Mouse (Mus musculus) CD8-positive naive resting alpha-beta T cell, adult 2 months (primary cell): ENCODE data around the gene Pomgnt1.

Source experiments
- DNase-seq, 2 experiments: peaks; one replicate each; pipeline ENCODE4 v3.0.0; 2022; ENCODE audit warnings: low read depth in 2 of 2, low spot score in 2 of 2

The Pomgnt1 gene

DNA sequence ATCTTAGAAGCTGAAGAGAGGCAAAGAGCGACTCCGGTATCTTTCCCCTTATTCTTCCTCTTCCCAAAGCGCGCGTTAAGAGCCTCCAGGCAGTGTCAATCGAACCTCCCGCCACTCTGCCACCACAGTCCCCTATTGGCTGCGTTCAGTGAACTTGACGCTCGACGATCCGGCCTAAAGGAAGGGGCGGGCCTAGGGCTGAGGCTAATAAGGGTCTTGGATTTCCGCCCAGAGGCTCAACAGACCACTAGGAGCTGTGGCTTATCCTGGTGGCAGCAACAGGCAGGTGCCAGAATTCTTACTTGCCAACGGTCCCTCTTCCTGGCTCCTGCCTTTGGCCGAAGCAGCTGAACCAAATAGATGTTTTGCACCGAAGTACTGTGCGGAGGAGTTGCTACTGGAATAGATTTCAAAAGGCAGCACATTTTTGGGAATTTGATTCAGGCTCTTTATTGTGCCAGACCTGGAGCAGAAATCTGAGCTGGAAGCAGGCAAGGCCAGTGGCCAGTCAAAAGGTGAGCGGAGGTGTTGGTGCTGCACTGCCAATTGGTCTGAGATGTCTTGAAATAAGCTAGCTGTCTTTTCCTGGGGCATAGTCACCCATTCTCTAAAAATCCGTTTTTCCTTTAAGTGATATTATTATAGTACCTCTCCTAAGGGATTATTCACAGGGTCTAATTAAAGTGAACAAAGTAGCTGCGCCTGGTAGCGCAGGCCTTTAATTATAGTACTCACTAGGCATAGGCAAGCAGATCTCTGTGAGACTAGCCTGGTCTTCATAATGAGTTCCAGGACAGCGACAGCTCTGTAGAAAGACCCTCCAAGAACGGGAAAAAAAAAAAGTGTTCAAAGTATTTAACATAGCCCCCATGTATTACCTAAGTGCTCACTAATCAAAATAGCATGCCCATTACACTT lies at the start of gene Pomgnt1, which contains the start of gene Rad54l:
TSS of gene Pomgnt1 (plus strand) at position 239 of the 918 bp plus-strand sequence.
TSS of gene Rad54l (minus strand) at position 89 of the 918 bp plus-strand sequence.
- DNase-seq: peak; percentile 24 to 50

DNA sequence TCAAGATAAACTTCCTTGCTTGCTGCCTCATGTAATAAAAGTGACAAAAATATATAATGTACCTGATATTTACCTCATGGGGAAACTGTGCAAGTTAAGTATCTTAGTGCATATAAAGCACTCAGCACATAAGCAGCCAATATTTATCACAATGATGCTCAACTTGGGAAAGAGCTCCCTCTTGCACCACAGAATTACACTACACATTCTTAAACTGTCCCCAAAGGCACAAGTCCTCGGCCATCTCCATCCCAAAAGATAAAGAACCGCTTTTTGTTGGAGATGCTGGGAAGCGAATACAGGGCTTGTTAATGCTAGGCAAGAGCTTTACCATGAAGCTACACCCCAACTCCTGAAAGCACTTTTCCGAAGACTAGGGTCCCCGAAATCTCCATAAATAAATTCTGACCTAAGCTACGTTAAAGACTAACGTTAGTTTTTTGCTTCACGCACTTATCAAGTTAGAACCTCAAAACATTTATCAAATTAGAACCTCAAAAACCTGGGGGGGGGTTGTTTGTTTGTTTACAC lies 49.4 kb upstream of the Pomgnt1 start:
- DNase-seq: no peak

DNA sequence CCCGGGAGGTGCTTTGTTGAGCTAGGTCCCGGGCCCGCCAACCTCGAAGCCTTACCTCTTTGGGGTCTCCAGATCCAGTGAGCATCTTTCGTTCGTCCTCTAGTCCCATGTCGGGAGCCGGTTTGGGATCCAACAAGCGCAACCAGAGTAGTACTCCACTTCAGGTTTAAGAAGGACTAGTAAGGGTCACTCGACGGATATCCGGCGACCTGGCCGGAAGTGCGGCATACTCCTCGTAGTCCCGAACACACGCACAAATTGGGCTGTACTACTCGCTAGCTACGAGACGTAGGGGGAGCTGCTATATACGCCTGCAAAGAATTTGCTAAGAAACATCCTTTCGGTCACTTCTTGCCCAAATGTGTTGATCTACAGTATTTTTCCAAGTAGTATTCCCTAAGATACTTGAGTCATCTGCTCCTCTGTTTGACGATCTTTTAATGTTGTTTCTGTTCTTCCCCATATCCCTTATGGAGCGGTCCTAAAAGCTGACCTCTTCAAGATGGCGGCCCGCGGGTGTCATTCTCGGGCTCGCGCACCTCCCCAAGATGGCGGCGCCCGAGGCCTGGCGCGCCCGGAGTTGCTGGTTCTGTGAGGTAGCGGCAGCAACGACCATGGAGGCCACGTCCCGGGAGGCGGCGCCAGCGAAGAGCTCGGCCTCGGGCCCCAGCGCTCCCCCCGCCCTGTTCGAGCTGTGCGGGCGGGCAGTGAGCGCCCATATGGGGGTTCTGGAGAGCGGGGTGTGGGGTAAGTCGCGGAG lies 48.6 kb upstream of the Pomgnt1 start, which contains the start of the genes Uqcrh and Lrrc41:
TSS of gene Uqcrh (minus strand) at position 211 of the 760 bp plus-strand sequence.
TSS of gene Lrrc41 (plus strand) at position 409 of the 760 bp plus-strand sequence.
- DNase-seq: peak; percentile 92 to 95

DNA sequence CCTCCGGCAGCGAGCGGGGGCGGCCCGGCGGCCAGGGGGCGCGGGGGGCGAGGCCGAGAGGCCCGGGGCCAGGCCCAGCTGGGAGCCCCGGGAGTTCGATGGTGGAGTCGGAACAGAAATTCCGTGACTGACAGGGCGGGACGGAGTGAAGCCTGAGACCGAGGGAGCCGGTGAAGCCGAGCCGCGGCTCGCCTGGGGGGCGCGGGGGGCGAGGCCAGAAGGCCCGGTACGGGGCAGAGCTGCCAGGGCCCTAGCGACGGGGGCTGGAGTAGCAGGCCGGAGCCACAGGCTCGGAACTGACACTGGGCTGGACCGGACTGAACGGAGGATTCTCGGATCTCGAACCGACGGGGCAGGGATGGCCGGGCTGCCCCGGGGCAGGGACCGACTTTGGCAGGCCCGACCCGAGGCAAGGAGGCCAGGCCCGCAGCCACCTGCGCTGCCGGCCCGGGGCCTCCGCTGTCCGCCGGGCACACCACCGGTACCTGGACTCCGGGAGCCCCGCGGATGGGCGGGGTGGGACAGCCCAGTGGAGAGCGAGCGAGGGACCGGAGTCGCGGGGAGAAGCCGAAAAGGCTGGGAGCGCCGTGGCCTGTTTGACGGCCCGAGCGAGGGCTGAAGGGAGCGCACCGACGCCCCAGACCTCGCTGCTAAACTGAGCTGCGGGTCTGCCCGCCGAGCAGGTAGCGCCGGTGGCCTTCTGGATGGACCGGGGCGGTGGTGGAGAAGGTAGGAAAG lies 47.8 kb upstream of the Pomgnt1 start:
- peak; percentile 54 to 56 for DNase-seq

DNA sequence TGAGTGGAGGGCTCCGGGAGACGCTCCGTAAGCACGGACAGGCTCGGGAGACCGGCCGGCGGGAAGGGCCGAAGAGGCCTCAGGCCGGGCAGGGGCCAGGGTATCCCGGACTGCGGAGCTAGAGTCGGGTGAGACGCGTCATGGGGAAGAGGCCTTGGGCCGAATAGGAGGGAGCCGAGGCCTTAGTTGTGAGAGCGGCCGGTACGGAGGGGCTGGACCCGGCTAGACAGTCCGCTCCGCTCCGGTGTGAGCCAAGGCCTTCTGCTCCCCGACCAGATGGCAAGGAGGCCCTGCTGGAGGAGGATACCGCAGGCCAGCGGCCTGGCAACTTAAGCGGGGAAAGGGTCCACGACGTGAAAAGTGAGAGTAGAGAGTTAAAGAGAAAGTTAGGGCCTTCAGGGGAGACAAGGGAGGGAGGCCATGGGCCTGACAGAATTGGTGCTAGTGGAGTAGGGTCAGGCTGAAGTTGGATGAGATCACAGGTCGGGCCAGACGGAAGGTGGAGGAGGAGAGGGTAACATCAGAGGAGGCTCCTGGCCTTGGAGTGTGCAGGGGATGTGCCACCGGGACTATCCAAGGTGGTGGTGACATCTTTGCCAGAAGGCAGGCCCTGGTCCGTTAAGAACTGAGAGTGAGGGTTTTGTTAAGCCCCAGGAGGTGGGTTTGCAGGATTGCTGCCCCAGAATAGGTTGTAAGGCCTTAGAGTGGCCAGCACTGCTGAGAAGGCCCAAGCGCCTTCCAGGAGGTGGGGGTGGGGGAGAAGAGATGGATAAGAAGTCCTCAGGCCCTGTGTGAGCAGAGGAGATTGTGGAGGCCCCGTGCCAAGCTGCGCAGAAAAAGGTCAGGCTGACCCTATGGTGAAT lies 47.0 kb upstream of the Pomgnt1 start:
- DNase-seq: no peak

DNA sequence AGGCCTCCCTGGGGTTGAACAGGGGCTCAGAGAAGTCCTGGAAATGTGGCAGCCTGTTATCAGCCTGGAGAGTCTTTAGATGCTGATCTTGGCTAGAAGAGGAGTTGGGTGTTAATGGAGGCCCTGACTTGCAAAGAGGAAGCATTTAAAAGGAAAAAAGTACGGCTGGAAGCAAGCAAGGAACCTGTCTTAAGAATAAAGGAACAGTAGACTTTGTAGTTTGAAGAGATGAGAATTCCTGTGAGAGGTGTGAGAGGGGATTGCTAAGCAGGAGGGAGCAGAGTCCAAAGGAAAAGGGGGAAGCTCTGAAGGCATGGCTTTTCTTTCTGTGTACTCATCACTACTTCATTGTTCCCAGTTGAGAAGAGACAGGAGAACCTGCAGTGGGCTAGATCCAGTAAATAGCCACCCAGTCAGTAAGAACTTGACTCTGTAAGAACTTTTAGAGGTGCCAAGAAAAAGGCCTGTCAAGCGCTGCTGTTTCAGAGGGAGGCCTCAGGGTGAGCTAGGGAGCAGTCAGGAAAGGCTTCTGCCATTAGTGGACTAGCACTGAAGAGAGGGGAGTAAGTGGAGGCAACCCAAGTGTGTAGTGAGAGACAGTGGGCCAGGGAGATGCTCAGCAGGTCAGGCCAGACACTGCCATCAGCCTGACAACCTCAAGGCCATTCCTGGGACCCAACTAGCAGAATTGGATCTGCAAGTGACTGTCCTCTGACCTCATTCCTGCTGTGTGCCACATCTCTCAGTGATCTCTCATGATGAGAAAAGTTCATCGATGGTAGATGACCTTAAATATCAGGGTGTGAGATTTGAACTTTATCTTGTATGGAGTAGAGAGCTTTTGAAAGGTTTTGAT lies 46.2 kb upstream of the Pomgnt1 start:
- DNase-seq: no peak

DNA sequence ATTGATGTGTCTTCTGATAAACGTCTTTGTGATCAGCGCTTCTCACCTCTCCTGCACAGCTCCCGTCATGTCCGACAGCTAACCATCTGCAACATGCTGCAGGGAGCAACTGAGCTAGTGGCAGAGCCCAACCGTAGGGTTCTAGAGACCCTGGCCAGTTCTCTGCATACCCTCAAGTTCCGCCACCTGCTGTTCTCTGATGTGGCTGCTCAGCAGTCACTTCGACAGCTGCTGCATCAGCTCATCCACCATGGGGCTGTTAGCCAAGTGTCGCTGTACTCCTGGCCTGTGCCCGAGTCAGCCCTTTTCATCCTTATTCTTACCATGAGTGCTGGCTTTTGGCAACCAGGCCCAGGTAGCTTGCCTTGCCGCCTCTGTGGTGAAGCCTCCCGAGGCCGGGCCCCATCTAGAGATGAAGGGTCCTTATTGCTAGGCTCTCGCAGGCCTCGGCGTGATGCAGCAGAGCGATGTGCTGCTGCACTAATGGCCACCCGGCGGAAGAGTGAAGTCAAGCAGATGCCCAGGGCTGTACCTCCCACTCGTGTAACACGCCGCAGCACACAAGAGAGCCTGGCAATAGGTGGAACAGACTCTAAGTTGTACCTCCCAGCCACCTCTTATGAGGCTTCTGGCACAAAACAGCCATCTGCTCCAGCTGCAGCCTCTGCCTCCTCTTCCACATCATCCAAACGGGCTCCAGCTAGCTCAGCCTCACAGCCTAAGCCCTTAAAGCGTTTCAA lies 35.0 kb upstream of the Pomgnt1 start:
- DNase-seq: no peak

DNA sequence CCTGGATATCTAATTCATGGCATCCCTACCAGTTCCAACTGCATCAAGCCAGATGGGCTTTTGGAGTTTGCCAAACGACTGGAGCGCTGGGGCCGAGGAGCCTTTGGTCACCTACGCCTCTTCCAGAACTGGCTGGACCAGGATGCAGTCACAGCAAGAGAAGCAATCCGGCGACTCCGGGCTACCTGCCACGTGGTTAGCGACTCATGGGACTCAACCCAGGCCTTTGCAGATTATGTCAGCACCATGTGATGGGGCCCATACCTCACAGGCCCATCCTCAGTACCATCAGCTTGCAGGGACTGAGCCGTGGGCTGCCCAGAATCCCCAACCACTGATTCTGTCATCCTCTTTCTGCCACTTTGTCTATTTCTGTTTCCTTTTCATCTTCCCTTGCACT lies 27.3 kb upstream of the Pomgnt1 start:
- no peak for DNase-seq

DNA sequence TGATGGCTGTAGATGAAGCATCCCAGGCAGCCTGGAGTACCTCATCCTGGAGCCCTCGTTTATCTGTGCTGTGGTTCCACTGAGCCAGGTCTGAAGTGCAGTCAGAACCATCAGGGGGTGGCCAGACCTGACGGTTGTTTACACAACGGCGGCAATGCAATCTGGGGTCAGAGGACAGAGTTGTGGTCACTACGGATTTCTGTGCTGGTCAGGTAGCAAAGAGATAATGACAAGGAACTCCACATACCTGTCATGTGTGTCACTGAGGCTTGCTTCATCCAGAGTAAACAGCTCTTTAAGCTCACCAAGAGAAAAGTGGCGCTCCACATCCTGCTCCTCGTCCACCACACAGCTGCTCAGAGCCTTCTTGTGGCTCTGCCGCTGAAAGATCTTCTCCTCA lies 26.4 kb upstream of the Pomgnt1 start:
- no peak for DNase-seq

DNA sequence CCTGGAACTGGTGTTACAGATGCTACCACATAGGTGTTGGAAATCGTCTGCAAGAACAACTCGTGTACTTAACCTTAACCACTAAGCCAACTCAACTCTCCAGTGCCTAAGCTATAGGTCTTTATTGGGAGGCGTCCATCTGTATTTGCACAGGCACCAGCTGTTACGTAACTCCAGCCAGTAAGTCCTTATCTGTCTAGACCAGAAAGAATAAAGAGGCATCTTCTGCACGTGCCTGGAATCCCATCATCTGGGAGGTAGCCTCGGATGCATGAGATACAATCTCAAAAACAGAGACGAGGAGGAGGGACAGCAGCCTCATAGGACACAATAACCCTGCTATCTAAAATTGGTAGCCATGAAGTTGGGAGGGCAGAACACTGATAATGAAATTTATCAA lies 22.7 kb upstream of the Pomgnt1 start:
- DNase-seq: no peak

DNA sequence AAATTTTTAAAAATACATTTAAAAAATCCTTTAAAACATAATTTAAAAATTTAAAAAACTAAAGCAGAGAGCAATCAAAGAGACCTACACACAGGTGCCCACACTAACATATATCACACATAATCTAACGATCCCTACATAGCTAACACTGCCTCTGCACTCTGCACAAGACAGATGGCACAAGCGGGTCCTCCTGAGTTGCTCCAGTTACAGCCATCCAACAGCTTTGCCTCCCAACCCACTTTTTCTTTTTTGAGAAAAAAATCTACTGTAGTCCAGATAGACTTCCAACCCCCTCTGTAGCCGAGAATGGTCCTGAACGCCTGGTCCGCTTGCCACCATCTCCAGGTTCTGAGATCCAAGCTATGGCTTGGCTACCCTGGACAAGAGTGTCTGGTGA lies 18.4 kb upstream of the Pomgnt1 start:
- DNase-seq: no peak

DNA sequence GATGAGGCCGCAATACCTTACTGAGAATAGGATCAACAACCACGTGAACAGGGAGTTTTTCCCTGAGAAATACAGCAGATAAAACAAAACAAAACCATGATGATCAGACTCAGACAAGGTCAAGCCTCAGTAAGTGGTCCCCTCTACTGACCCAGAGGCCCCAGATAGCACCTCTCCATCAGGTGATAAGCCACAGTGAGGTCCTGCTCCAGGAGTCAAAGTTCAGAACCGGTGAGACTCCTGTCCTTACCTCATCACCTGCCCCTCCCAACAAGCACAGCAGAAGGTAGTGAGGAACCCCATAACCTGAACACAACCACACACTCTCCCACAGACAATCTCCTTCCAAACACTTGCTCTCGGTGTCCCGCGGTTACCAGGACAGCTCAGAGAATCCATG lies 12.9 kb upstream of the Pomgnt1 start:
- DNase-seq: no peak

DNA sequence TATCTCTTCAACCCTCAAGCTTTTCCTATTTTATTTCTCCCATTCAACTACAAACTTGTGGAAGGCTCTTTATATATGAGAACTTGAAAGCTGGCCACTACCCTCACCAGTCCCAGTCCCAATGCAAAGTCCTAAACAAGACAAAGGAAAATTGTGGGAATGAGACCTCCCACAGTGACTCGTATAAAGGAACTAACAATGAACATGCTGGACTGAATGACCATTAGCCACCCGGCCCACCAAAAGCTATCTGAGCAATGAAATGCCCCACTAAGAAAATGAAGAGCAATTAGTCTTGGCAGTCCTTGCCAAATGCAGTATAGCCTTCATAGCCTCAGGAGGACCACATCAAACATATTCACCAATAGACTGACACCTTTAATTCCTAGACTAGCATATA lies 12.2 kb upstream of the Pomgnt1 start:
- DNase-seq: no peak

DNA sequence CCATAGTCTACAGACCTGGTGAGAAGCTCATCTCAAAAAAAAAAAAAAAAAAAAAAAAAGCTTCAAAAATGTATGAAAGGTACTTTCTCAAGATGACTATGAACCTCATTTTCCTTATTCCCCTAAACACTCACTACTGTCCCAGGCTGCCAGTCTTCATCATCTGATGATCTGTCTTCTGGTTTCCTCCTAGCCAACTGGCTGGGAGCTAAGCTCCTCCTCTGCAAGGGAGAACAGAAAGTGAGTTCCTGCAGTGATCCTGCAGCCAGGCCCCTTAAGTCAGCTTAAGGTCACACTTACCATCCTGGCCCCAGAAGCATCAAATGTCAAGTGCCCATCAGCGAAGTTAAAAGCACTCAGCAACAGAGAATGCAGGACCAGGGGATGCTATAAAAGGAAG lies 878 bp upstream of the Pomgnt1 start:
- no peak for DNase-seq

DNA sequence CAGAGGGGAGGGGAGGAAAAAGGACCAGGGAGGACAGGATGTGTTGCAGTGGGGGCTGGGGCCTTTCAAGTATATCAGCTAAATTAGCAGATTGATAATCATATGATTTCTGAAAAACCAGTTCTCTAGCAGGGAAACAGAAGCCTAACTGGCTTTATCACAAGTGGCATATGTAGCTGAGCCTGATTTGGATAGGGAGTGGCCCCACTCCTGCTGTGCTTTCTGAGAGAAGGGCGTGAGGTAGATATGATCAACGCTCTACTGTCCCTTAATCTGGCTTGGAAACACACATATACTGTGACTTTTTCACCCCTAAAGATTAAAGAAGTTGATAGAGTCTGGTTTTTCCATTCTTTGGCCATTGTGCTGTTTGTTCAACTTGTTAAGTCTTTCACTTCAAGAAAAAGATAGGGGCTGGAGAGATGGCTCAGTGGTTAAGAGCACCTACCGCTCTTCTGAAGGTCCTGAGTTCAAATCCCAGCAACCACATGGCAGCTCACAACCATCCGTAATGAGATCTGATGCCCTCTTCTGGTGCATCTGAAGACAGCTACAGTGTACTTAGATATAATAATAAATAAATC lies 2.3 kb downstream of the Pomgnt1 start:
- no peak for DNase-seq

DNA sequence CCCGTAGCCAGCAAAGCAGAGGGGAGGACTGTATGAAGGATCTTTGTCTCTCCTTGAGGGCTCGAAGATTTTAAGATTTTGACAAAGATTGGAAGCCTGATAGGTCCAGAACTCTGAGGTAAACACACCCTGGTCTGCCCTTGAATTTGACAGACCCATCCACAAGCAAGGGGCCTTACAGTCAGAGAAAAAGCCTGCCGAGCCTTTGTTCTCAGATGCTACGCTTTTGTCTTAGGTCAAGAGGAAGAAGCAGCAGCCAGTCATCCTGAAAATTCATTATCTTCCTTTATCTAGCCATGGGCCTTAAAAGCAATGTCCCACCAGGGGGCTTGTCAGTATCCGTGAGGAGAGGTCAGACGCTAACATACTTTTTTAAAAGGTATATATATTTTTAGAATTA lies 4.3 kb downstream of the Pomgnt1 start:
- DNase-seq: no peak

DNA sequence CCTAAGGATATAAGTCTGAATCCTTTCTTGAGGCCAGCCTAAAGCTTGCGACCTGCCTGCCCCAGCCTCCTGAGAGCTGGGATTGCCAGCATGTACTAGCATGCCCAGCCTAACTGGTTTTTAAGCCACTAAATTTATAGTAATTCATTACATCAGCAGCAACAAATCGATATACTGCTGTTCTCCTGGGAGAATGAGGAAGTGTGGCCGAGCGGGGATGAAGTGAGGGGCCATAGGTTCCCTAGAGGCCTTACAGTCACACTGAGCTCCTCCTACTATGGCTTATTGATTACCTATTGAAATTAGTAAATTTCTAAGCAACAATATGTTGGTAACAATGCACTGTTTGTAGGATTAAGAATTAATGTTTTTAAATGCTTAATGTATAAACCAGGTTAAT lies 9.5 kb downstream of the Pomgnt1 start:
- no peak for DNase-seq

DNA sequence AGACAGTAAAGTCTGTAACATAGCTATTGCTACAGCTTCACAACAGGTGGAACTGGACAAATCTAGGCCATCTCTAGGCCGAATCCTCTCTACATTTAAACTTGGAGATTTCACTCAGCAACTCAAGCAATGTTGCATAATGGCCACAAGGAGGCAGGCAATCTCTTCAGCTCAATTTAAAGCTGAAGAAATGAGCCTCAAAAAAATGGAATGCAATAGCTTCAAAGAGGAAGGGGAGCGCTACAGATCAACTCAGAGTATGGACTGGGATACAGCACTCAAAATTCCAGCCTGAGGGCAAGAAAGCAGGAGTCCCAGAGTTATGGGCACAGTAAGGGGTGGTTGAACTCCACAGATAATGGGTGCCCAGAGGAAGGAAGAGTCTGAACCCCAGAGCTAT lies 11.3 kb downstream of the Pomgnt1 start:
- DNase-seq: no peak
